Mouse (Mus musculus) heart, postnatal 25 days (tissue): ENCODE data around the gene Tmc6. TPM values are rescaled to one million over a fixed set of nuclear protein-coding genes. Genes with fewer than 3 reads are reported as not detected.
A peak's percentile ranks its signal among the peaks of the same experiment; 100 is the strongest.

Experiments
- DNase-seq: peaks from one replicate; pipeline ENCODE4 v3.0.0; 2022; ENCODE audit warnings: low spot score
- intact Hi-C: fragments of 180-260 bp; cut with DNase I; formaldehyde crosslinking; loops from one replicate; pipeline ENCODE4 v1.15.1; 2025
- total RNA-seq, 2 experiments: library from RNA; stranded (reverse); gene quantifications; 2 replicates each; pipeline ENCODE4 v1.2.3; 2021

Tmc6 gene
- total RNA-seq, 2 experiments from 2014 or later = 14.4 to 18.8 TPM

- no peak for DNase-seq
- intact Hi-C loops = no loop called here
Measured at GRCm38 (mm10) chr11:117764319-117764718, 17.7 kb downstream of the Tmc6 start.

GRCm38 (mm10) chr11:117762246-117762645, 19.8 kb downstream of the Tmc6 start:
- no peak for DNase-seq
- intact Hi-C loops = no loop called here

- DNase-seq = no peak
- intact Hi-C loops = no loop called here
Measured at GRCm38 (mm10) chr11:117761801-117762200, 20.2 kb downstream of the Tmc6 start.

- DNase-seq = no peak
- intact Hi-C loops = no loop called here
Measured at GRCm38 (mm10) chr11:117760374-117761119, 21.5 kb downstream of the Tmc6 start.

GRCm38 (mm10) chr11:117759267-117759666, 22.7 kb downstream of the Tmc6 start:
- no peak for DNase-seq
- intact Hi-C loops = loop anchor here (5.0 kb wide), 1 partner anchor 42 kb away; no protein-coding TSS in a partner anchor

GRCm38 (mm10) chr11:117755891-117756290, 26.1 kb downstream of the Tmc6 start:
- no peak for DNase-seq
- intact Hi-C loops = loop anchor here (5.0 kb wide), 1 partner anchor 39 kb away; no protein-coding TSS in a partner anchor

GRCm38 (mm10) chr11:117751544-117751943, 30.5 kb downstream of the Tmc6 start:
- intact Hi-C loops = loop anchor here (5.0 kb wide), 1 partner anchor 36 kb away; no protein-coding TSS in a partner anchor
- no peak for DNase-seq

GRCm38 (mm10) chr11:117749414-117749813, 32.6 kb downstream of the Tmc6 start:
- intact Hi-C loops = no loop called here
- DNase-seq = no peak

GRCm38 (mm10) chr11:117748628-117749027, 33.4 kb downstream of the Tmc6 start:
- intact Hi-C loops = no loop called here
- no peak for DNase-seq

GRCm38 (mm10) chr11:117743454-117744030, 38.5 kb downstream of the Tmc6 start:
- intact Hi-C loops = no loop called here
- DNase-seq = no peak

- intact Hi-C loops = no loop called here
Measured at GRCm38 (mm10) chr11:117742715-117743114, 39.3 kb downstream of the Tmc6 start.

GRCm38 (mm10) chr11:117742243-117742642, 39.8 kb downstream of the Tmc6 start:
- no peak for DNase-seq
- intact Hi-C loops = no loop called here

More at GRCm38 (mm10) chr11:117742715-117743114, 39.3 kb downstream of the Tmc6 start:
- no peak for DNase-seq

- intact Hi-C loops = no loop called here
- DNase-seq = no peak
Measured at GRCm38 (mm10) chr11:117741128-117741527, 40.9 kb downstream of the Tmc6 start.

GRCm38 (mm10) chr11:117738123-117738522, 43.9 kb downstream of the Tmc6 start:
- intact Hi-C loops = no loop called here
- no peak for DNase-seq

GRCm38 (mm10) chr11:117736037-117736689, 45.8 kb downstream of the Tmc6 start:
- DNase-seq = no peak
- intact Hi-C loops = no loop called here

GRCm38 (mm10) chr11:117731470-117731869, 50.5 kb downstream of the Tmc6 start:
- intact Hi-C loops = no loop called here
- DNase-seq = no peak

- intact Hi-C loops = no loop called here
- no peak for DNase-seq
Measured at GRCm38 (mm10) chr11:117730490-117730838, 51.5 kb downstream of the Tmc6 start.

GRCm38 (mm10) chr11:117729798-117730489, 52.1 kb downstream of the Tmc6 start:
- intact Hi-C loops = no loop called here
- no peak for DNase-seq

- intact Hi-C loops = no loop called here
- no peak for DNase-seq
Measured at GRCm38 (mm10) chr11:117729341-117729740, 52.7 kb downstream of the Tmc6 start.

GRCm38 (mm10) chr11:117728841-117729240, 53.2 kb downstream of the Tmc6 start:
- intact Hi-C loops = no loop called here
- peak; percentile 34 for DNase-seq
